Mouse (Mus musculus): Measurements from ENCODE around the gene Grm4. TPM values are rescaled to one million over a fixed set of nuclear protein-coding genes. Genes with fewer than 3 reads are reported as not detected.

Gene Grm4
- polyA plus RNA-seq, 1 experiment from 2014 or later, result 3.0 TPM

- H3K27ac ChIP-seq (replicated peaks), result no peak overlapping the region
- H3K36me3 ChIP-seq, result no peaks in the 10 kb centered on the region
- no peak overlapping the region for H3K4me3 ChIP-seq
- peaks cover 8% of the 10 kb centered on the region for H3K4me1 ChIP-seq
- 75% methylated on average over 9 of the region's 9 CpGs for WGBS
- no peak overlapping the region for H3K4me2 ChIP-seq (replicated peaks)
- H3K27me3 ChIP-seq, result no peaks in the 10 kb centered on the region
- no peaks in the 10 kb centered on the region for H3K9me3 ChIP-seq
- no peak overlapping the region for H3K9ac ChIP-seq (replicated peaks)
- ATAC-seq (replicated peaks), result no peak
Observed at GRCm38 (mm10) chr17:27547253-27547868, 26.2 kb upstream of the Grm4 start.

GRCm38 (mm10) chr17:27546574-27547085, 25.4 kb upstream of the Grm4 start:
- no peaks in the 10 kb centered on the region for H3K9me3 ChIP-seq
- WGBS, result 71% methylated on average over 7 of the region's 7 CpGs
- H3K9ac ChIP-seq (replicated peaks), result no peak overlapping the region
- no peaks in the 10 kb centered on the region for H3K27me3 ChIP-seq
- no peak overlapping the region for H3K4me2 ChIP-seq (replicated peaks)
- ATAC-seq (replicated peaks), result no peak
- H3K27ac ChIP-seq (replicated peaks), result no peak overlapping the region
- no peak overlapping the region for H3K4me3 ChIP-seq
- no peaks in the 10 kb centered on the region for H3K36me3 ChIP-seq
- peaks cover 8% of the 10 kb centered on the region for H3K4me1 ChIP-seq

GRCm38 (mm10) chr17:27545991-27546390, 24.8 kb upstream of the Grm4 start:
- Histone ChIP-seq H3K4me3 (no peak overlapping the region), H3K4me2 (replicated peaks) (no peak overlapping the region), H3K36me3 (no peaks in the 10 kb centered on the region), H3K4me1 (peaks cover 8% of the 10 kb centered on the region), H3K9me3 (no peaks in the 10 kb centered on the region), H3K9ac (replicated peaks) (no peak overlapping the region), H3K27ac (replicated peaks) (no peak overlapping the region), H3K27me3 (no peaks in the 10 kb centered on the region)
- WGBS, result 43% methylated on average over 12 of the region's 12 CpGs
- no peak for ATAC-seq (replicated peaks)

GRCm38 (mm10) chr17:27544551-27544950, 23.3 kb upstream of the Grm4 start:
- H3K27me3 ChIP-seq, result no peaks in the 10 kb centered on the region
- peaks cover 7% of the 10 kb centered on the region for H3K4me1 ChIP-seq
- no peaks in the 10 kb centered on the region for H3K9me3 ChIP-seq
- H3K4me3 ChIP-seq, result no peak overlapping the region
- H3K9ac ChIP-seq (replicated peaks), result no peak overlapping the region
- H3K36me3 ChIP-seq, result no peaks in the 10 kb centered on the region
- H3K27ac ChIP-seq (replicated peaks), result no peak overlapping the region
- ATAC-seq (replicated peaks), result no peak
- 76% methylated on average over 11 of the region's 11 CpGs for WGBS
- H3K4me2 ChIP-seq (replicated peaks), result no peak overlapping the region

- no peak overlapping the region for H3K27ac ChIP-seq (replicated peaks)
- no peaks in the 10 kb centered on the region for H3K27me3 ChIP-seq
- 85% methylated on average over 3 of the region's 3 CpGs for WGBS
- no peak overlapping the region for H3K4me2 ChIP-seq (replicated peaks)
- no peaks in the 10 kb centered on the region for H3K4me1 ChIP-seq
- H3K36me3 ChIP-seq, result no peaks in the 10 kb centered on the region
- no peak overlapping the region for H3K4me3 ChIP-seq
- H3K9ac ChIP-seq (replicated peaks), result no peak overlapping the region
- ATAC-seq (replicated peaks), result no peak
- no peaks in the 10 kb centered on the region for H3K9me3 ChIP-seq
Observed at GRCm38 (mm10) chr17:27541984-27542383, 20.8 kb upstream of the Grm4 start.

- no peak for ATAC-seq (replicated peaks)
- no peaks in the 10 kb centered on the region for H3K36me3 ChIP-seq
- no peak overlapping the region for H3K4me3 ChIP-seq
- no peak overlapping the region for H3K4me2 ChIP-seq (replicated peaks)
- WGBS, result 79% methylated on average over 2 of the region's 2 CpGs
- no peaks in the 10 kb centered on the region for H3K4me1 ChIP-seq
- H3K27me3 ChIP-seq, result no peaks in the 10 kb centered on the region
- no peak overlapping the region for H3K9ac ChIP-seq (replicated peaks)
- no peaks in the 10 kb centered on the region for H3K9me3 ChIP-seq
- H3K27ac ChIP-seq (replicated peaks), result no peak overlapping the region
Observed at GRCm38 (mm10) chr17:27541261-27541660, 20.1 kb upstream of the Grm4 start.

- no peaks in the 10 kb centered on the region for H3K36me3 ChIP-seq
- no peaks in the 10 kb centered on the region for H3K9me3 ChIP-seq
- H3K4me3 ChIP-seq, result no peak overlapping the region
- ATAC-seq (replicated peaks), result peak; percentile 70
- 3% methylated on average over 10 of the region's 10 CpGs for WGBS
- H3K27ac ChIP-seq (replicated peaks), result no peak overlapping the region
- no peak overlapping the region for H3K4me2 ChIP-seq (replicated peaks)
- H3K27me3 ChIP-seq, result no peaks in the 10 kb centered on the region
- no peak overlapping the region for H3K9ac ChIP-seq (replicated peaks)
- H3K4me1 ChIP-seq, result peaks cover 2% of the 10 kb centered on the region
Observed at GRCm38 (mm10) chr17:27534718-27535117, 13.5 kb upstream of the Grm4 start.

DNA sequence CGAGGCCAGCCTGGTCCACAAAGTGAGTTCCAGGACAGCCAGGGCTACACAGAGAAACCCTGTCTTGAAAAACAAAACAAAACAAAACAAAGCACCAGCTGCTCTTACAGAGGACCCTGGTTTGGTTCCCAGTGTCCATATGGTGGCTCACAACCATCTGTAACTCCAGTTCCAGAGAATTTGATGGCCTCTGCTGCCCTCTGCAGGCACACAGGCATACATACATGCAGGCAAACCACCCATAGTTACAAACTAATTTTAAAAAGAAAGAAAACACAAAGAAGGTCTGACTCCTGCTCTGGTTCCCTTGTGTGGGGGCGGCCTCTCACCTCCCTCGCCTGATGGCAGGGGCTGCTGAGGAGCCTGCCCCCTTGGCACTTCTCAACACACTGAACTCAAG, 12.2 kb upstream of the Grm4 start:
- no peak for ATAC-seq (replicated peaks)
- no peak overlapping the region for H3K4me3 ChIP-seq
- H3K4me2 ChIP-seq (replicated peaks), result no peak overlapping the region
- no peaks in the 10 kb centered on the region for H3K9me3 ChIP-seq
- H3K36me3 ChIP-seq, result no peaks in the 10 kb centered on the region
- H3K27ac ChIP-seq (replicated peaks), result no peak overlapping the region
- no peaks in the 10 kb centered on the region for H3K27me3 ChIP-seq
- 81% methylated on average over 3 of the region's 3 CpGs for WGBS
- H3K9ac ChIP-seq (replicated peaks), result no peak overlapping the region
- H3K4me1 ChIP-seq, result peaks cover 2% of the 10 kb centered on the region

DNA sequence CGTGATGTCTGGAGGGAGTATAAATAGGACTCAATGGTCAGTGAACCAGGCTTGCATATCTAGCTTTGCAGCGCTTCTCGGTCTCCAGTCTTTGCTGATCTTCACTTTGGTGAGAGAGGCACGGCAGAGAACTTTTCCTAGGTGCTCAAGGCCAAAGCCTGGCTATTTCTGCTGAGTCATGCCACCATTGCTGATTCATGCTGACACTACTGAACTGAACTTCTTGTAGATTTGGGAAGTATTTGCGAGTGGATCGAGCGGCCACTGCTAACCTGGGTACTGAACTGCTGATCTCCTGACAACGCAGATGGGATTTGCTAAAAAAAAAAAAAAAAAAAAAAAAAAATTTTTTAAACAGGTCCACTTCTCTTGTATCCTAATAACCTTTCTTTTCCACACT, 10.9 kb upstream of the Grm4 start:
- Histone ChIP-seq H3K27me3 (no peaks in the 10 kb centered on the region), H3K4me1 (peaks cover 2% of the 10 kb centered on the region), H3K9me3 (no peaks in the 10 kb centered on the region), H3K4me2 (replicated peaks) (no peak overlapping the region), H3K9ac (replicated peaks) (no peak overlapping the region), H3K27ac (replicated peaks) (no peak overlapping the region), H3K4me3 (no peak overlapping the region), H3K36me3 (no peaks in the 10 kb centered on the region)
- 90% methylated on average over 8 of the region's 8 CpGs for WGBS
- no peak for ATAC-seq (replicated peaks)

DNA sequence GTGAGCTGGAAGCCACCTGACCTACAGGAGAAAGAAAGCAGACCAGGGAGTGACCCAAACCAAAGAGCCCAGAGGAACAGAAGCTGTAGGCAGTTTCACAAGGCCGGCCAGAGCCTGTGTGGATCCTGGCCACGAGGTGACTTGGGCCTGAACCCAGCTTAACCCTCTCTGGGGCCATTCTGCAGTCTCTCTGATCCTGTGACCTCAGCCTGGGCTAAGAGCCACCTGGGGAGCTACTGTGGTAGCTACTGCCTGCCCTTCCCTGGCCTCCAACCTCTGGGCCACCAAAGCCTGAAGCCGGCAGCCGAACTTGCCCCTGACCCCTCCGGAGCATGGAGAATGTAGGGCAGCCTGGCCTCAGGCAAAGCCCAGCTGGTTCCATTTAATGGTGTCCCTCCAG, 7.6 kb upstream of the Grm4 start:
- H3K4me1 ChIP-seq, result no peaks in the 10 kb centered on the region
- H3K9me3 ChIP-seq, result no peaks in the 10 kb centered on the region
- H3K36me3 ChIP-seq, result no peaks in the 10 kb centered on the region
- no peak overlapping the region for H3K4me2 ChIP-seq (replicated peaks)
- no peaks in the 10 kb centered on the region for H3K27me3 ChIP-seq
- WGBS, result 81% methylated on average over 5 of the region's 5 CpGs
- no peak overlapping the region for H3K27ac ChIP-seq (replicated peaks)
- H3K4me3 ChIP-seq, result no peak overlapping the region
- ATAC-seq (replicated peaks), result no peak
- H3K9ac ChIP-seq (replicated peaks), result no peak overlapping the region

- Histone ChIP-seq H3K4me3 (no peak overlapping the region), H3K27ac (replicated peaks) (no peak overlapping the region), H3K36me3 (no peaks in the 10 kb centered on the region), H3K27me3 (no peaks in the 10 kb centered on the region), H3K9ac (replicated peaks) (no peak overlapping the region), H3K9me3 (no peaks in the 10 kb centered on the region), H3K4me2 (replicated peaks) (no peak overlapping the region), H3K4me1 (no peaks in the 10 kb centered on the region)
- 61% methylated on average over 8 of the region's 8 CpGs for whole genome bisulfite sequencing
- ATAC-seq (replicated peaks), result no peak
Observed at GRCm38 (mm10) chr17:27528030-27528429, 6.8 kb upstream of the Grm4 start.

GRCm38 (mm10) chr17:27527188-27527587, 6.0 kb upstream of the Grm4 start:
- no peak for ATAC-seq (replicated peaks)
- 82% methylated on average over 6 of the region's 6 CpGs for WGBS

GRCm38 (mm10) chr17:27523121-27523520, 1.9 kb upstream of the Grm4 start:
- Histone ChIP-seq H3K36me3 (no peaks in the 10 kb centered on the region), H3K4me3 (no peak overlapping the region), H3K4me1 (peaks cover 14% of the 10 kb centered on the region), H3K9me3 (no peaks in the 10 kb centered on the region), H3K27ac (replicated peaks) (no peak overlapping the region), H3K4me2 (replicated peaks) (no peak overlapping the region), H3K9ac (replicated peaks) (no peak overlapping the region), H3K27me3 (peaks cover 19% of the 10 kb centered on the region)
- 69% methylated on average over 7 of the region's 7 CpGs for WGBS
- no peak for ATAC-seq (replicated peaks)

More at GRCm38 (mm10) chr17:27527188-27527587, 6.0 kb upstream of the Grm4 start:
- no peak overlapping the region for H3K27ac ChIP-seq (replicated peaks)
- no peaks in the 10 kb centered on the region for H3K4me1 ChIP-seq
- H3K9me3 ChIP-seq, result no peaks in the 10 kb centered on the region
- no peaks in the 10 kb centered on the region for H3K36me3 ChIP-seq
- no peaks in the 10 kb centered on the region for H3K27me3 ChIP-seq
- no peak overlapping the region for H3K9ac ChIP-seq (replicated peaks)
- no peak overlapping the region for H3K4me3 ChIP-seq
- H3K4me2 ChIP-seq (replicated peaks), result no peak overlapping the region

Data from forebrain, embryonic 15.5 days (tissue).